Mouse (Mus musculus): ENCODE results near the gene P2ry13. TPM values are rescaled to one million over a fixed set of nuclear protein-coding genes. Genes with fewer than 3 reads are reported as not detected.
A peak's percentile ranks its signal among the peaks of the same experiment; 100 is the strongest.

P2ry13 gene
- polyA plus RNA-seq, 1 experiment: not detected

DNA sequence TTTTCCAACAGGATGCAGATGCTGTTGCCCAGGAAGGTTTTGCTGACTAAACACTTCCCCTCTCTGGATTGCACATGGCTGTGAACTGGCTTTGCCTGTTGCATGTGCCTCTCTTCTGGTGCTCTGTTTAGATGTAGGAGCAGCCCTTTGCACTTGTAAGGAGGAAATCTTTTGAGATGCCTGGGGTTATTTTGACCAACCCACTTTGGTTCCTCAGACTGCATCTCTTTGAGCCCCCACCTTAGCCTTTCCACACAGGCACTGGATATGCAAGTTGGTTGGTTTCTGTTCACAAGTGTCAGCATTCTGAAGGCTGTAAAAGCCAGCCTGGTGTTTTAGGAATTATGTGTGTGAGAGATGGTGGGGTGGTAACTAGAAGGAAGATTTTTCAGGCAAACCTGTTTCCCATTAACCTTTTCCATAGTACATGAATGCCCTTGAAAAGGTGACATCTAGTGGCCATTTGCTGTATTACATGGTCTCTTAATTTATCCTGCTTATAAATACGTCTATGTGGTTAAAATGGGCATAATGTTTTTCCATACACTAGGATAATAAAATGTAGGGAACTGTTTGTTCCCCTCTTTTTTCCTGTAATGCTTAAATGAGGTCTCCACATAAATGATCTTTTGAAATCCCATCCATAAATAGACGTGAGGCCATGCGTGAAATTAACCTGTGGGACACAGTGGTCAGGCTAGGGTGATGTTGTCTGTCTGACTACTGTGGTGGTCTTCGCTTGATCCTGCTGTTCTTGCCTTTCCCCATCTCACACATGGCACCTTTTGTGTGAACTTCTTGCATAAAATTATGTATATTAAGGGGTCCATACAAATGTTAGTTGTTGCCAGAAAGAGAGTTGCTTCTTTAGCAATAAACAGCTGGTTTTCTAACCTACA, 1.8 kb downstream of the P2ry13 start:
- H3K36me3 ChIP-seq (ENCODE audit: control insufficient read depth, insufficient read depth): no peaks in the 10 kb centered on the region
- TF ChIP-seq CTCF (IDR thresholded peaks at IDR 0.05; ENCODE audit: control insufficient read depth, insufficient read depth, insufficient read length): peak; percentile 3
- no peak for TF ChIP-seq FOSL1 (IDR thresholded peaks at IDR 0.05; ENCODE audit: insufficient read depth, low read length, poor library complexity, severe bottlenecking)
- H3ac ChIP-seq (ENCODE audit: control insufficient read depth, insufficient read length, low read depth): no peak overlapping the region
- no peaks in the 10 kb centered on the region for H3K79me2 ChIP-seq (ENCODE audit: control insufficient read depth, insufficient read depth)
- no peaks in the 10 kb centered on the region for H3K27me3 ChIP-seq (ENCODE audit: control insufficient read depth, insufficient read depth, insufficient read length)
- no peak overlapping the region for H3K4me3 ChIP-seq (ENCODE audit: insufficient read depth, poor library complexity, severe bottlenecking)
- no peaks in the 10 kb centered on the region for H3K79me3 ChIP-seq (ENCODE audit: low read depth)

DNA sequence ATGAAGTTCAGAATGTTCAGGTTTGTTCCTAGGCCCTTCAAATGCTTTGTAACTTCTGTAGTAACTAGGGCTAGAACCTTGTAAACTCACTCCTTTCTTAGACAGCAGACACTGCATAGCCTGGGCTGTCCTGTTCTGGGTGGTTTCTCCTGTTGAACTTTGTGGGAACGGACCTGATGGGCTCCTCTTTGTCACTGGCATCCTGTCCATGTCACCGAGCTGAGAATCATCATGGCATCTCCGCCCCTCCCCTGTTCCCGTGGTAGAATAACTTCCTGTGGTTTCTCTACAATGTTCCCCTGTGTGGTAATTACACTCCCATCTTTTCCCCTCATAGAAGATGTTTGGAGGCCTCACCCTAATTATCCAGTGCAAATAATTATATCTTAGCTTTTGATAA, 4.7 kb downstream of the P2ry13 start:
- Histone ChIP-seq H3K79me3 (ENCODE audit: low read depth) (no peaks in the 10 kb centered on the region), H3K79me2 (ENCODE audit: control insufficient read depth, insufficient read depth) (no peaks in the 10 kb centered on the region), H3ac (ENCODE audit: control insufficient read depth, insufficient read length, low read depth) (no peak overlapping the region), H3K36me3 (ENCODE audit: control insufficient read depth, insufficient read depth) (no peaks in the 10 kb centered on the region), H3K4me3 (ENCODE audit: insufficient read depth, poor library complexity, severe bottlenecking) (no peak overlapping the region), H3K27me3 (ENCODE audit: control insufficient read depth, insufficient read depth, insufficient read length) (no peaks in the 10 kb centered on the region)
- TF ChIP-seq CTCF (IDR thresholded peaks at IDR 0.05; ENCODE audit: control insufficient read depth, insufficient read depth, insufficient read length): no peak
- no peak for TF ChIP-seq MAX (IDR thresholded peaks at IDR 0.05)
- TF ChIP-seq FOSL1 (IDR thresholded peaks at IDR 0.05; ENCODE audit: insufficient read depth, low read length, poor library complexity, severe bottlenecking): no peak
- no peak for TF ChIP-seq CEBPB (IDR thresholded peaks at IDR 0.05; ENCODE audit: low read depth)
- TF ChIP-seq USF1 (IDR thresholded peaks at IDR 0.05; ENCODE audit: low read depth): no peak
- TF ChIP-seq MYOG (IDR thresholded peaks at IDR 0.05; ENCODE audit: control insufficient read depth, extremely low read depth, insufficient read length): no peak
- TF ChIP-seq MYOD1 (IDR thresholded peaks at IDR 0.05; ENCODE audit: control insufficient read depth, insufficient read length, low read depth): no peak

DNA sequence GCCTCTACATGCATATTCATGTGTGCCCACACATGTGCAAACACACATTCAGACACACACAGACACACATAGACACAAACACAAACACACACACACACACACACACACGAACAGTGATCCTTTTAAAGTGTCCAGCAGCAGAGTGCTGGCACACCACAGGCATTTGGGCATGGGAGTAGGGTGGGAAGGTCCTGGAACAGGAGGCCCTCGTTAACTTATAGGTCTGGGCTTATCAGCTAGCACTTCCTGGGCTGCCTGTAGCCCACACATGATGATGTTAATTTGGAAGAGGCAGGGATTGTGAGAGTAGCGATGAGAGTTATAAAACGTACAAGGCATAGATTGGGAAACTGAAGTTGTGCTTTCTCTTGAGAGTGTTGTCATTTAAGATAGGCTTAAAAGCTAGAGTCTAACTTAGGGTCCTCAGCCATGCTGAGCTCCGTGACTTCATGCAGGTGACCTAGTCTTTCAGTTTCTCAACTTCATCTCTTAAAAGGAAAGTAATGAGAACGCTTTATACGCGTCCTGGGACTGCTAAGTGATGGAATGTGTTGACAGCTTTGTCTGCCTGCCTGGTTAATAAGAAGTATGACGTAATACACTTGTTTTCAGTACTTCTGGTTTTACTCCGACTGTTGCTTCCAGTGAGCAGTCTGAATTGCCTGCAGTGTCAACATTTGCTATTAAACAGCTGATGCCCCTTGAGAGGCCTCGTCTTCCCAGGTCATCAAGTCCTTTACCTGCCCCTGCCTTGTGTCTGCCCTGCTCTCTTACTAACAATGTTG, 5.8 kb downstream of the P2ry13 start:
- Histone ChIP-seq H3K4me3 (ENCODE audit: insufficient read depth, poor library complexity, severe bottlenecking) (no peak overlapping the region), H3K79me2 (ENCODE audit: control insufficient read depth, insufficient read depth) (no peaks in the 10 kb centered on the region), H3ac (ENCODE audit: control insufficient read depth, insufficient read length, low read depth) (no peak overlapping the region), H3K79me3 (ENCODE audit: low read depth) (no peaks in the 10 kb centered on the region), H3K27me3 (ENCODE audit: control insufficient read depth, insufficient read depth, insufficient read length) (no peaks in the 10 kb centered on the region), H3K36me3 (ENCODE audit: control insufficient read depth, insufficient read depth) (no peaks in the 10 kb centered on the region)
- TF ChIP-seq USF1 (IDR thresholded peaks at IDR 0.05; ENCODE audit: low read depth) (no peak), CTCF (IDR thresholded peaks at IDR 0.05; ENCODE audit: control insufficient read depth, insufficient read depth, insufficient read length) (no peak), FOSL1 (IDR thresholded peaks at IDR 0.05; ENCODE audit: insufficient read depth, low read length, poor library complexity, severe bottlenecking) (no peak), MYOD1 (IDR thresholded peaks at IDR 0.05; ENCODE audit: control insufficient read depth, insufficient read length, low read depth) (no peak)

DNA sequence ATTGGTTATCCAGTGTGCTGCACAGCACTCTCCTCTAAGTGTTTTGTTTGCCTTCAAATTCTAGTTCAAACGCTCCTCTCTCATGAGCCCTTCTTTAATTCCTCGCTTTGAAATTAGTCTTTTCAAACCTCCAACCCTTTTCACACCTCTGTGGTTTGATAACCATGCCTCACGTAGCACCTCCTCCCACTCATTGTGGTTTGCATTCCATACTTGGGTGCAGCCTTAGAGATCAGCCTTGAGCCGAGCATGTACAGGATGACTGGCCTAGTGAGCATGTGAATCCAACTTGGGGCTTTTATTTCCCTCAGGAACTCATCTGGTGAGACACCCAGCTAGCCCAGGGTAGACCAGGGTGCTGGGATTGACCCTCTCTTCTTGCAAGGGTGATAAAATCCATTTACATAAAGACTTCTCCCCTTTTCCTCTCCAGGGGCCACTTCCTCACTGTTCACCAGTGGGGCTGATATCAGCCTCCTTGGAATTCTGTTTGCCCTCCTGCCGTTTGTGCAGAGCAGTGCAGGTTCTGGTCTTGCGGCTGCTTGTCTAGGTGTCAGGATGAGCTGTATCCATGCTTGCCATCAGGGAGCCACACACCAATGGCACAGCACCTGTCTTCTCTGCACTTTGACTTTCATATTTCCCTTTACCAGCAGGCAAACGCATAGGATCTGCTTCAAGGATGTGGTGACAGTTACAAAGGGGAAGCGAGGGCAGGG, 6.7 kb downstream of the P2ry13 start:
- H3K79me3 ChIP-seq (ENCODE audit: low read depth): no peaks in the 10 kb centered on the region
- H3K36me3 ChIP-seq (ENCODE audit: control insufficient read depth, insufficient read depth): no peaks in the 10 kb centered on the region
- H3K27me3 ChIP-seq (ENCODE audit: control insufficient read depth, insufficient read depth, insufficient read length): no peaks in the 10 kb centered on the region
- H3ac ChIP-seq (ENCODE audit: control insufficient read depth, insufficient read length, low read depth): no peak overlapping the region
- H3K4me3 ChIP-seq (ENCODE audit: insufficient read depth, poor library complexity, severe bottlenecking): no peak overlapping the region
- no peaks in the 10 kb centered on the region for H3K79me2 ChIP-seq (ENCODE audit: control insufficient read depth, insufficient read depth)
- TF ChIP-seq MYOG (IDR thresholded peaks at IDR 0.05; ENCODE audit: control insufficient read depth, extremely low read depth, insufficient read length) (no peak), USF1 (IDR thresholded peaks at IDR 0.05; ENCODE audit: low read depth) (no peak), MYOD1 (IDR thresholded peaks at IDR 0.05; ENCODE audit: control insufficient read depth, insufficient read length, low read depth) (no peak), CEBPB (IDR thresholded peaks at IDR 0.05; ENCODE audit: low read depth) (no peak), MAX (IDR thresholded peaks at IDR 0.05) (no peak), CTCF (IDR thresholded peaks at IDR 0.05; ENCODE audit: control insufficient read depth, insufficient read depth, insufficient read length) (no peak), FOSL1 (IDR thresholded peaks at IDR 0.05; ENCODE audit: insufficient read depth, low read length, poor library complexity, severe bottlenecking) (no peak)

DNA sequence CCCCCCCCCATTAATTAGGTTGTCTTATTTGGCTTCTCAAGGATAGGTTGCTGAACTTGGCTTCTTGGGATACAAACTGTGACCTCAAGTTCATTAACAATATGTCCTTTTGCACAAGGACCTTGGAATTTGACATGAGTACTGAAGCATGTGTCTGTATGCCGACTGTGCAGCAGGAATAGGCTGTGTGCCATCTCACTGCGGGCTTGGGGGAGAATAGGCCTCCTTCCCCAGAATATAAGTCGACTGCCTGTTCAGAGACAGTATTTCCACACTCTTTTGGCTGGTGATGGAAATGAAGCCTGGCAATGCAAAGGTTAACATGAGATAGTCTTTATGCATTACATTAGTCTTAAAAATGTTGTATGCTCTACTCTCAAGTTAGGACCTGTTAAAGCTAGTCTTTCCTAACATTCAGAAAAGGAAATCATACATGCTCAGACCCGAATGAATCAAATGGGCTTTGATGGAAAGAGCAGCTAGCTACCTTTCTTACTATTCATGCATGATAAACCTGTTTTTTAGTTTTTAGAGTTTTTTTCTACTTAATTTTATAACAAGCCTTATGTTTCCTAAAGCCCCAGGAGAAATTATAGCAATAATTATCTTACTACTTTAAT, 13.2 kb downstream of the P2ry13 start:
- Histone ChIP-seq H3K79me3 (ENCODE audit: low read depth) (no peaks in the 10 kb centered on the region), H3K79me2 (ENCODE audit: control insufficient read depth, insufficient read depth) (no peaks in the 10 kb centered on the region)
- no peak for TF ChIP-seq MYOG (IDR thresholded peaks at IDR 0.05; ENCODE audit: control insufficient read depth, extremely low read depth, insufficient read length)
- TF ChIP-seq MYOD1 (IDR thresholded peaks at IDR 0.05; ENCODE audit: control insufficient read depth, insufficient read length, low read depth): no peak
- no peak for TF ChIP-seq CEBPB (IDR thresholded peaks at IDR 0.05; ENCODE audit: low read depth)
- no peak for TF ChIP-seq USF1 (IDR thresholded peaks at IDR 0.05; ENCODE audit: low read depth)
- no peak for TF ChIP-seq FOSL1 (IDR thresholded peaks at IDR 0.05; ENCODE audit: insufficient read depth, low read length, poor library complexity, severe bottlenecking)
- TF ChIP-seq CTCF (IDR thresholded peaks at IDR 0.05; ENCODE audit: control insufficient read depth, insufficient read depth, insufficient read length): no peak
- TF ChIP-seq MAX (IDR thresholded peaks at IDR 0.05): no peak

More for the DNA sequence above, 13.2 kb downstream of the P2ry13 start:
- Histone ChIP-seq H3K36me3 (ENCODE audit: control insufficient read depth, insufficient read depth) (no peaks in the 10 kb centered on the region), H3K27me3 (ENCODE audit: control insufficient read depth, insufficient read depth, insufficient read length) (no peaks in the 10 kb centered on the region), H3K4me3 (ENCODE audit: insufficient read depth, poor library complexity, severe bottlenecking) (no peak overlapping the region), H3ac (ENCODE audit: control insufficient read depth, insufficient read length, low read depth) (no peak overlapping the region)
